Mouse (Mus musculus) spleen, postnatal 14 days (tissue): Measurements from ENCODE around the gene Smc6.
A peak's percentile ranks its signal among the peaks of the same experiment; 100 is the strongest.

ENCODE experiments used
- DNase-seq, 2 experiments: peaks; one replicate each; pipeline ENCODE4 v3.0.0; 2021 to 2022; ENCODE audit warnings: low spot score in 2 of 2

Smc6 gene

GRCm38 (mm10) chr12:11281584-11281983 is 15.9 kb downstream of the Smc6 start:
- no peak for DNase-seq

GRCm38 (mm10) chr12:11286382-11286781 is 20.7 kb downstream of the Smc6 start:
- DNase-seq: no peak

- DNase-seq: no peak
These were observed 35.2 kb downstream of the Smc6 start for GRCm38 (mm10) chr12:11300858-11301257.

- no peak for DNase-seq
These were observed 41.3 kb downstream of the Smc6 start for GRCm38 (mm10) chr12:11306753-11307645.

- DNase-seq: no peak
These were observed 45.4 kb downstream of the Smc6 start for GRCm38 (mm10) chr12:11311106-11311505.

GRCm38 (mm10) chr12:11313840-11314239 is 48.2 kb downstream of the Smc6 start:
- no peak for DNase-seq

- DNase-seq: no peak
These were observed 52.0 kb downstream of the Smc6 start for GRCm38 (mm10) chr12:11317671-11318070.

- no peak for DNase-seq
These were observed 58.8 kb downstream of the Smc6 start for GRCm38 (mm10) chr12:11324480-11324879.

- DNase-seq: no peak
These were observed 60.8 kb downstream of the Smc6 start for GRCm38 (mm10) chr12:11326483-11326882.

- DNase-seq: no peak
These were observed 71.2 kb downstream of the Smc6 start for GRCm38 (mm10) chr12:11336845-11337244.

- DNase-seq: no peak
These were observed 72.6 kb downstream of the Smc6 start for GRCm38 (mm10) chr12:11338251-11338650.

GRCm38 (mm10) chr12:11342020-11342600 is 76.4 kb downstream of the Smc6 start:
- no peak for DNase-seq

GRCm38 (mm10) chr12:11345963-11346362 is 80.3 kb downstream of the Smc6 start:
- no peak for DNase-seq

- DNase-seq: no peak
These were observed 82.7 kb downstream of the Smc6 start for GRCm38 (mm10) chr12:11348423-11348822.

- DNase-seq: no peak
These were observed 84.2 kb downstream of the Smc6 start for GRCm38 (mm10) chr12:11349870-11350269.

GRCm38 (mm10) chr12:11350895-11351294 is 85.2 kb downstream of the Smc6 start:
- peak; percentile 10 to 40 for DNase-seq

- DNase-seq: no peak
These were observed 96.7 kb downstream of the Smc6 start for GRCm38 (mm10) chr12:11362435-11362834.

GRCm38 (mm10) chr12:11364870-11365269 is 99.2 kb downstream of the Smc6 start:
- DNase-seq: no peak

- no peak for DNase-seq
These were observed 101.5 kb downstream of the Smc6 start for GRCm38 (mm10) chr12:11367099-11367765.
